Mouse (Mus musculus): Measurements from ENCODE around the gene B4galt3.

- TF ChIP-seq CTCF (IDR thresholded peaks at IDR 0.05; ENCODE audit: low read depth, low read length) (no peak), POLR2A (IDR thresholded peaks at IDR 0.05; ENCODE audit: insufficient read depth, low read length) (no peak)
Measured at GRCm38 (mm10) chr1:171234126-171234525, 36.0 kb upstream of the B4galt3 start, which contains the start of gene Fcer1g.
